ENCODE assay signal across 12 mouse cellular contexts in the genomic region with DNA sequence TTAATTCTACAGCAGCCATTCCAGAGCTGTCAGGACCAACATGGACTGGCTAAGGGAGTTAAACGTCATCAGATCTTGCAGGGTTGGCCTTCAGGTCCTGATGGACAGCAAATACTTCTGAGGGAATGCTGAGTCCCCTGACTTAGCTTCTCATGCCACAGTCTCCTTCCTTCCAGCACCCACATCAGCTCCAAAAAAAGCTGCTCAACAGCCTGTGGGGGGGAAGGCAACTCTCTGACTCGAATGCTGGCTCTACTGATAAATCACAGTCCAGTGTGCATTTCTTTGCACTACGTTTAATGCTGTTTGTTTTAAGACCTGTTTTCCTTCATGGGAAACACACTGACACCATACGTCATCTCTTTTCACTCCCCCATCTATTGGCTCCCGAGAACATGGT.
DNase-seq lines count a peak whose midpoint lies in the region; ATAC-seq and TF ChIP-seq lines count a peak whose summit lies in the region.
"Had no signal": no experiment of that assay in that cellular context is flagged by ENCODE, and none has a peak within 500 bp of the region (broad histone marks: within the 10 kb centered on the region; RNA-seq: fewer than 3 reads in every experiment).

No protein-coding gene starts in this region.

- H3K4me1 ChIP-seq in forebrain, embryonic 13.5 days, result peaks cover 5% of the 10 kb centered on the region; the same call in 1 of the 2 replicates

- no peak for DNase-seq in frontal cortex, adult 2 months (ENCODE audit: extremely low spot score in 1 of 2, low spot score in 1 of 2)
- no peak for DNase-seq in layer of hippocampus, adult 2 months (ENCODE audit: low spot score in 2 of 2)
- DNase-seq in layer of hippocampus, adult 18-20 months (ENCODE audit: low spot score in 2 of 2), result no peak
- DNase-seq in left cerebral cortex, adult 2 months (ENCODE audit: extremely low spot score in 1 of 2, low spot score in 2 of 2), result no peak
- DNase-seq in left cerebral cortex, postnatal 10 days (ENCODE audit: extremely low spot score in 1 of 2, low spot score in 2 of 2), result no peak
- DNase-seq in brain, adult 2 months (ENCODE audit: low read depth, low spot score), result peak; percentile 71

- no peaks in the 10 kb centered on the region for H3K27me3 ChIP-seq in forebrain, embryonic 13.5 days
- H3K27me3 ChIP-seq: CH12.LX, Patski had no signal

- peak; percentile 76 for ATAC-seq in frontal cortex, adult (ENCODE audit: low TSS enrichment)
- ATAC-seq in forebrain, embryonic 13.5 days, result no peak
- ATAC-seq: activated CD4-positive, CD25-positive, alpha-beta regulatory T cell, adult 4 months; Patski had no signal

- 90% methylated on average over 5 of the region's 5 CpGs for WGBS in forebrain, embryonic 13.5 days

- intact Hi-C loops in left cerebral cortex, adult 2 months (cut with DNase I), result loop anchor here (2.0 to 5.0 kb wide), 3 partner anchors 96 to 294 kb away; no protein-coding TSS in a partner anchor
- intact Hi-C loops in left cerebral cortex, postnatal 10 days (cut with DNase I), result loop anchor here (5.0 kb wide), 1 partner anchor 249 kb away; no protein-coding TSS in a partner anchor

- no peaks in the 10 kb centered on the region for H3K36me3 ChIP-seq in forebrain, embryonic 13.5 days (ENCODE audit: poor library complexity, severe bottlenecking)
- H3K36me3 ChIP-seq: G1E had no signal

- no peak overlapping the region for H3K4me2 ChIP-seq in forebrain, embryonic 13.5 days

- no peak overlapping the region for H3K4me3 ChIP-seq in layer of hippocampus, adult 2 months
- no peak overlapping the region for H3K4me3 ChIP-seq in left cerebral cortex, adult 2 months
- no peak overlapping the region for H3K4me3 ChIP-seq in forebrain, embryonic 13.5 days

- H3K9me3 ChIP-seq in forebrain, embryonic 13.5 days (replicated peaks), result no peaks in the 10 kb centered on the region

- H3K9ac ChIP-seq in forebrain, embryonic 13.5 days, result no peak overlapping the region

- no peak for TF ChIP-seq CTCF in layer of hippocampus, adult 2 months (conservative IDR thresholded peaks at IDR 0.05)
- no peak for TF ChIP-seq CTCF in left cerebral cortex, adult 2 months (IDR thresholded peaks at IDR 0.05)

- peak overlapping the region; percentile 51 for H3K27ac ChIP-seq in layer of hippocampus, adult 2 months
- H3K27ac ChIP-seq in left cerebral cortex, adult 2 months, result peak overlapping the region; percentile 60
- no peak overlapping the region for H3K27ac ChIP-seq in forebrain, embryonic 13.5 days
